ENCODE assay signal across 20 mouse cellular contexts in the genomic region with DNA sequence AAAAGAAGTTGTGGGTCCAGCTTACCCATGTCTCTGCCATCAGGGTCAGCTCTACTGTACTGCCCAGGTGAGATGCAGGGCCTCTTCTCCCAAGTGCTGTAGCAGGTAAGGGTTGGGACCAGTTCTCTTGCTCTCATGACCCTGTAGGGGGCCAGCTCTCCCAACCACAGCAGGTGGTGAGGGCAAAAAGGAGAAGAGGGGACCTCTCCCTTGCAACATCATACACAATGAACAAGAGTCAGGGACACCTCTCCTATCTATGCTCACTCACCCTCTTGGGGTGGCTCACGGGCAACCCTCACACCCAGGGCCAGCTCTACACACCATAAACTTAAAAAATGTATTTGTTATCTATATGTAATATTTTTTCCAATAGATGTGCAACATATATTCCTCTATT.
"Had no signal": no experiment of that assay in that cellular context is flagged by ENCODE, and none has a peak within 500 bp of the region (broad histone marks: within the 10 kb centered on the region; RNA-seq: fewer than 3 reads in every experiment).

No protein-coding gene starts in this region.

- ATAC-seq: liver, postnatal 0 days; lung, postnatal 0 days had no signal

- H3K9me3 ChIP-seq: liver, embryonic 13.5 days; liver, embryonic 15.5 days; lung, embryonic 15.5 days; midbrain, embryonic 10.5 days; midbrain, embryonic 12.5 days; neural tube, embryonic 12.5 days; stomach, embryonic 15.5 days had no signal

- H3K9ac ChIP-seq: liver, embryonic 13.5 days; liver, embryonic 15.5 days; liver, postnatal 0 days; lung, embryonic 15.5 days; midbrain, embryonic 12.5 days; neural tube, embryonic 12.5 days; stomach, embryonic 15.5 days had no signal

- H3K27ac ChIP-seq: liver, embryonic 13.5 days; liver, embryonic 15.5 days; lung, embryonic 15.5 days; macrophage; midbrain, embryonic 10.5 days; midbrain, embryonic 12.5 days; neural tube, embryonic 12.5 days; stomach, embryonic 15.5 days; stomach, postnatal 0 days had no signal

- H3K36me3 ChIP-seq: liver, embryonic 13.5 days; liver, embryonic 15.5 days; lung, embryonic 15.5 days; midbrain, embryonic 10.5 days; midbrain, embryonic 12.5 days; neural tube, embryonic 12.5 days; stomach, embryonic 15.5 days had no signal

- H3K4me1 ChIP-seq: liver, embryonic 13.5 days; liver, embryonic 15.5 days; lung, embryonic 15.5 days; midbrain, embryonic 10.5 days; midbrain, embryonic 12.5 days; neural tube, embryonic 12.5 days; stomach, embryonic 15.5 days had no signal

- DNase-seq: liver, embryonic 13.5 days; liver, postnatal 0 days; lung, adult 2 months; lung, postnatal 14 days; lung, postnatal 36 days; midbrain, embryonic 14.5 days; right cerebral cortex, postnatal 14 days; thymus, adult 2 months; thymus, postnatal 25 days; thymus, postnatal 4 days had no signal

- H3K4me2 ChIP-seq: liver, embryonic 13.5 days; liver, embryonic 15.5 days; lung, embryonic 15.5 days; midbrain, embryonic 12.5 days; neural tube, embryonic 12.5 days; stomach, embryonic 15.5 days had no signal

- H3K27me3 ChIP-seq: liver, embryonic 13.5 days; liver, embryonic 15.5 days; lung, embryonic 15.5 days; midbrain, embryonic 12.5 days; neural tube, embryonic 12.5 days; stomach, embryonic 15.5 days had no signal

- H3K4me3 ChIP-seq: liver, embryonic 13.5 days; liver, embryonic 15.5 days; lung, embryonic 15.5 days; megakaryocyte, embryonic 14.5 days; midbrain, embryonic 10.5 days; midbrain, embryonic 12.5 days; neural tube, embryonic 12.5 days; stomach, embryonic 15.5 days had no signal
